Mouse (Mus musculus): ENCODE results near the gene Prkcb.

Gene Prkcb

DNA sequence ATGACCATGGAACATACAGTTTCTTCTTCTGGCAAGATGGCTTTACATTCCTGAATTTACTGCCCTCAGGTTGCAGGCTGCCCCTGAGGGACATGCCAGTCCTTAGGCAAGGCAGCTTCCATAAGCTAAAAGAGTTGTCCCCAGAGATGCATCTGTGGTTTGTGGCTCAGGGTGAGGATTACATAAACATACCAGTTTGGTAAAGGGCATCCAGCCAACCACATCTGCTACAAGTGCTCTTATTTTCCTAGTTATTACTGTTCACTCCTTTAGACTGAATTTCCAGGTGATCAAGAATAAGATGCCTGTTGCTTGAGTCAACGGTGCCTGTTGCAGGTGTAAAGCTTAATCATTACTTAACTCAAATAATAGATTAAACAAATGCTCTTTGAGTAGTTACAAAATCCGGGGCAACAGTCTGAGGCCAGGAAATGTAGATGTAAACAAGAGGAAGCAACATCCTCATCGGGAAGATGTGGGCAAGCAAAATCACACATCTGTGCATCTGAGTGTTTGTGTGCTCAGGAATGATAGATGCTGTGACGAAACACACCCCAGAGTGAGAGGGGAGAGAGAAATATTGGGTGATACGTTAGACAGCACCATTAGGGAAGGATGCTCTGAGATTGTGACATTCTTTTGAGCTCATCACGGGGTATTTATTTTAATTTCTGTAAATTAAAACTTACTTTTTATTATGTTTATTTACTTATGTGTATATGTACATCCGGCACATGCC is 376.9 kb downstream of the Prkcb start:
- no peak for DNase-seq (ENCODE audit: low read depth, low spot score)

DNA sequence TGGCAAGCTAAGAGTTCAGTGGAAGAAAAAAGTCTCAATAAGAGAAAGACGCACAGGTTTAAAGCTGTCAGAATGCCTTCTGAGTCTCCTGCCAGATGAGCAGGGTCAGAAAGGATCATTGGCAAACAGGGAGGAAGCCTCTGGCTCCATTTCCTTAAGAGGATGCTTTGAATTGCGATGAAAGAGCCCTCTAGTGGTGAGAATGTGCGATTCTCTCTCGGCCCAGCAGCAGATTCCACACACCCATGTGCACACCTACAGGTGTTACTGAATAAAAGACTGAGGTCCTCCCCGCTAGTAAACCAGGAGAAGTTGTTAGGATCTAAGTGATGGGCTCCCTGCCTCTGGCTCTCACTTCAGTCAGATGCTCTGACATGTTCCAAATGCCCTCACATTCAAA is 379.4 kb downstream of the Prkcb start:
- DNase-seq (ENCODE audit: low read depth, low spot score), result peak; percentile 83

DNA sequence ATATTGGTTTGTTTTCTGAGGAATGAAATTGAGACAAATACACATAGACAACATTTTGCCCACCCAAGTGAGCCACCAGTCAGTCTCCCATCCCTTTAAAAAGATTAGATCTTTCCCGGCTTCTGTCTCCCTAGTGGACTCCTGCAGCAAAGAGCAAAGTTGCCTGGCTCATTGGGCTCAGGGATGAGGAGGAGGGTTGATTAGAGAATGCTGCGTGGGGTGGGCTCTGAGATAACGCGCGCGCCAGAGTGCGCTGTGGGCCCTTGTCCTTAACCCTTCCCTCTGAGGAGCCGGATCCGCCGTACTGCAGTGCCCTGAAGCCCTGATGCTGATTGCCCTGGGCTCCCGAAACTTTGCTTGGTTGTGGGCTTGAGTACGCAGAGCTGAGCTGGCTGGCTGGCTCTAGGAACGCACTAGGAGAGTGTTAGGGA is 381.9 kb downstream of the Prkcb start, which contains the start of gene Cacng3:
Gene Cacng3, plus strand, starts transcription at position 51 of the 431 bp plus-strand sequence.
- no peak for DNase-seq (ENCODE audit: low read depth, low spot score)

DNA sequence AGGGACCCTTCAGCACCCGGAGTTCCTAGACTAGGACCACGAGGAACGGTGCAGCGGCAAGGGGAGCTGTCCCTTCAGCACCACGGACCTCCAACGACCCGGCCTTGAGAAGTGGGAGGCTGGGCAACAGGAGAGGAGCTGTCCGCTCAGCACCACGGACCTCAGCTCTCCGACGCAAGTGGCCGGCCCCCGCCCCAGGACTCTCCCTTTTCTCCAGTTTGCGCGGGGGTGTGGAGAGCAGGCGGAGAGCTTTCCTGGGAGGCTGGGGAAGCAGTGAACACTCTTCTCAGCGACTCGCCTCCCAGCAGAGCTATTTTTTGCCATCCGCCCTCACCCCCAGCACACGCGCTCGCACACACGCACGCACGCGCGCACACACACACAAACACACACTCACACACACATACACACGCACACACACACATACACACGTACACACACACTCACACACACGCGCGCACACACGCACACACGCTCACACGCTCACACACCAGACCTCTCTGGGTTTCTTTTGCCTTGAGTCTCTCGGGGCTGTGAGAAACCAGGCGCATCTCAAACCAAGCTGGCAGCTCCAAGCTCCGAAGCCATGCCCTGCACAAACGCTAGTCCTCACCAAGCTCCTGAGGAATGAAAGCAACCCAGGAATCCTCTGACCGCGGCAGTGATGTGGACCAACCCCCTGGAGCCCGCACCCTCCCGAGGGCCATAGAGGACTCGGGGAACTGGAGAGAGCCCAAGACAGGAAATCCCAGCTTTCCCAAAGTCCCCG is 382.5 kb downstream of the Prkcb start:
- peak; percentile 90 for DNase-seq (ENCODE audit: low read depth, low spot score)

DNA sequence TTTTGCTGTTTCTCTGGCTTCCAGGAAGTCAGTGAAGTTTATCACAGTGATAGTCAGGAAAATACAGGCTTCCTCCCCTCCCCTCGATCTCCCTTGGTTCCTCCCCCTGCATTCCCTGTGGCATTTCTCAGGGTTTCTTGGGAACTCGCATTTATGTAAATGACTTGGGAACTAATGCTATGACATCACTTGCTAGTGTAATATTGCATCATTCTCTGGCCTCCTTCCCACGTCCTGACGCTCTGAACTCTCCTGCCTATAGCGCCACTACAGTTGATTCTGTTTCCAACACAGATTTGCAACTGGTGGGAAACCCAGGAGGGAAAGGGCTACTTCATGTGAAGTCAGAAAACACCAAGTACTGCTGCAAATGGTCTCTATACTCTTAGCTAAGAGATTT is 384.4 kb downstream of the Prkcb start:
- peak; percentile 87 for DNase-seq (ENCODE audit: low read depth, low spot score)

DNA sequence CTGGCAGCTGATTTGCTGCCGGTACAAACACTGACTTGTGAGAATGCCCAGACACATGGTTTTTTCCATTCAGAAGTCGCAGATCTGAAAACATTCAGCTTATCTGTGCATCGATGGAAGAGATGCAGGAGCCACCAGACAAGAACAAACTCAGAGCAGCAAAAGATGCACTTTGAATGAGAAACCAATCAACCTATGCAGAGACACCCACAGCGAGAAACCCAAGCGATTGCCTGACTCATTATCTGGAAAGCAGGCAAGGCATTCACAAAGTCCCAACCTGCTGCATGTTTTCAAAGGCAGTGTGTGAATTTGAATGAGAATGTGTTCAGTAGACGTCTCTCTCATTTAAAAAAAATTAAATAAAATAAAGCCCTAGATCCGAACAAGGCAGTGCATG is 386.7 kb downstream of the Prkcb start:
- peak; percentile 72 for DNase-seq (ENCODE audit: low read depth, low spot score)

Data from brain, adult 2 months (tissue).